In genomic region chr4:152028456-152028855, GRCm38 (mm10) we compare ENCODE assay signal across 10 mouse cellular contexts. TPM values are rescaled to one million over a fixed set of nuclear protein-coding genes. Genes with fewer than 3 reads are reported as not detected.
A peak's percentile ranks its signal among the peaks of the same experiment; 100 is the strongest.
DNase-seq lines count a peak whose midpoint lies in the region; ATAC-seq and TF ChIP-seq lines count a peak whose summit lies in the region.
"Had no signal": no experiment of that assay in that cellular context is flagged by ENCODE, and none has a peak within 500 bp of the region (broad histone marks: within the 10 kb centered on the region; RNA-seq: fewer than 3 reads in every experiment).

No protein-coding gene starts in this region.

- DNase-seq in kidney, adult 11 months: no peak
- no peak for DNase-seq in hindbrain, postnatal 0 days (ENCODE audit: low spot score)
- DNase-seq in urinary bladder, adult 2 months (ENCODE audit: low spot score): no peak
- no peak for DNase-seq in cerebellum, postnatal 36 days
- DNase-seq: cerebellum, postnatal 14 days; kidney, postnatal 14 days had no signal

- H3K4me3 ChIP-seq in kidney, embryonic 14.5 days (ENCODE audit: low read length): peak overlapping the region; percentile 79; the same call in 1 of the 2 replicates
- peak overlapping the region; percentile 60 for H3K4me3 ChIP-seq in embryonic facial prominence, embryonic 12.5 days
- H3K4me3 ChIP-seq in hindbrain, postnatal 0 days (ENCODE audit: low read length): peak overlapping the region; percentile 68
- H3K4me3 ChIP-seq in midbrain, embryonic 16.5 days (ENCODE audit: low read depth, low read length): peak overlapping the region; percentile 80

- H3K9me3 ChIP-seq in kidney, embryonic 14.5 days (ENCODE audit: control insufficient read depth, low read length): no peaks in the 10 kb centered on the region
- H3K9me3 ChIP-seq in embryonic facial prominence, embryonic 12.5 days: no peaks in the 10 kb centered on the region
- H3K9me3 ChIP-seq in hindbrain, postnatal 0 days (ENCODE audit: low read length): no peaks in the 10 kb centered on the region
- no peaks in the 10 kb centered on the region for H3K9me3 ChIP-seq in midbrain, embryonic 16.5 days (replicated peaks; ENCODE audit: control insufficient read depth, low read length, poor library complexity, severe bottlenecking)

- no peak overlapping the region for H3K27ac ChIP-seq in kidney, embryonic 14.5 days (ENCODE audit: low read depth, low read length)
- no peak overlapping the region for H3K27ac ChIP-seq in embryonic facial prominence, embryonic 12.5 days
- H3K27ac ChIP-seq in hindbrain, postnatal 0 days: peak overlapping the region; percentile 68; the same call in 1 of the 2 replicates
- no peak overlapping the region for H3K27ac ChIP-seq in midbrain, embryonic 16.5 days (ENCODE audit: low read length)

- no peak for ATAC-seq in kidney, embryonic 14.5 days (ENCODE audit: low FRiP score, low TSS enrichment)
- no peak for ATAC-seq in embryonic facial prominence, embryonic 12.5 days (ENCODE audit: insufficient number of reproducible peaks, insufficient read depth, low FRiP score, low TSS enrichment)
- ATAC-seq in hindbrain, postnatal 0 days: no peak
- ATAC-seq in midbrain, embryonic 16.5 days: no peak
- ATAC-seq in inflammation-experienced regulatory T-cells, adult 6 months: no peak

- H3K9ac ChIP-seq in kidney, embryonic 14.5 days (ENCODE audit: low read depth, low read length): peak overlapping the region; percentile 60
- peak overlapping the region; percentile 60; the same call in 1 of the 2 replicates for H3K9ac ChIP-seq in embryonic facial prominence, embryonic 12.5 days
- H3K9ac ChIP-seq in hindbrain, postnatal 0 days (replicated peaks; ENCODE audit: low read length): peak overlapping the region; percentile 50; the same call in 1 of the 2 replicates
- H3K9ac ChIP-seq in midbrain, embryonic 16.5 days (ENCODE audit: low read depth, low read length): peak overlapping the region; percentile 73

- no peaks in the 10 kb centered on the region for H3K27me3 ChIP-seq in kidney, embryonic 14.5 days (ENCODE audit: control insufficient read depth, insufficient read depth, low read length)
- H3K27me3 ChIP-seq in embryonic facial prominence, embryonic 12.5 days: peaks cover 9% of the 10 kb centered on the region; the same call in 1 of the 2 replicates
- H3K27me3 ChIP-seq in hindbrain, postnatal 0 days (ENCODE audit: insufficient read depth, low read length): no peaks in the 10 kb centered on the region
- no peaks in the 10 kb centered on the region for H3K27me3 ChIP-seq in midbrain, embryonic 16.5 days (ENCODE audit: control insufficient read depth, insufficient read depth, low read depth, low read length)

- WGBS in kidney, embryonic 14.5 days: 62% methylated on average over 15 of the region's 15 CpGs
- 67% methylated on average over 15 of the region's 15 CpGs for WGBS in embryonic facial prominence, embryonic 12.5 days
- 53% methylated on average over 15 of the region's 15 CpGs for WGBS in hindbrain, postnatal 0 days
- 63% methylated on average over 15 of the region's 15 CpGs for WGBS in midbrain, embryonic 16.5 days

- H3K4me2 ChIP-seq in kidney, embryonic 14.5 days (replicated peaks; ENCODE audit: low read depth, low read length): peak overlapping the region; percentile 92
- H3K4me2 ChIP-seq in embryonic facial prominence, embryonic 12.5 days (replicated peaks): peak overlapping the region; percentile 96
- H3K4me2 ChIP-seq in hindbrain, postnatal 0 days (ENCODE audit: low read depth, low read length): peak overlapping the region; percentile 96
- peak overlapping the region; percentile 93 for H3K4me2 ChIP-seq in midbrain, embryonic 16.5 days (ENCODE audit: low read length)

- H3K4me1 ChIP-seq in kidney, embryonic 14.5 days (ENCODE audit: control insufficient read depth, insufficient read depth, low read length): peaks cover 27% of the 10 kb centered on the region
- peaks cover 38% of the 10 kb centered on the region for H3K4me1 ChIP-seq in embryonic facial prominence, embryonic 12.5 days
- peaks cover 25% of the 10 kb centered on the region for H3K4me1 ChIP-seq in hindbrain, postnatal 0 days (ENCODE audit: insufficient read depth, low read length)
- H3K4me1 ChIP-seq in midbrain, embryonic 16.5 days (ENCODE audit: control insufficient read depth, insufficient read depth, low read length): peaks cover 49% of the 10 kb centered on the region

- no peak for TF ChIP-seq CTCF in hindbrain, postnatal 0 days (IDR thresholded peaks at IDR 0.05; ENCODE audit: low read depth)

- H3K36me3 ChIP-seq in kidney, embryonic 14.5 days (ENCODE audit: control insufficient read depth, insufficient read depth, low read length): peaks cover 13% of the 10 kb centered on the region
- H3K36me3 ChIP-seq in embryonic facial prominence, embryonic 12.5 days: peaks cover 16% of the 10 kb centered on the region
- no peaks in the 10 kb centered on the region for H3K36me3 ChIP-seq in hindbrain, postnatal 0 days (ENCODE audit: insufficient read depth, low read length)
- no peaks in the 10 kb centered on the region for H3K36me3 ChIP-seq in midbrain, embryonic 16.5 days (ENCODE audit: control insufficient read depth, insufficient read depth, low read length)

RNA-seq across cellular contexts. Expression of gene Zbtb48, which starts 1.0 kb away (rescaled TPM):
- 19.0 and 24.4 TPM in 2 replicates for polyA plus RNA-seq in kidney, embryonic 14.5 days (2014; fragmentation: Nextera tagmentation; extraction: Ambion mirVana)
- 25.3 and 30.2 TPM in 2 replicates for polyA plus RNA-seq in embryonic facial prominence, embryonic 12.5 days (2016; fragmentation: Nextera tagmentation; extraction: Ambion mirVana)
- total RNA-seq in hindbrain, postnatal 0 days (2014; rRNA removed): 7.0 and 8.6 TPM in 2 replicates
- polyA plus RNA-seq in hindbrain, postnatal 0 days (2015; fragmentation: Nextera tagmentation; extraction: Ambion mirVana): 10.7 and 16.2 TPM in 2 replicates
- 19.3 and 21.5 TPM in 2 replicates for polyA plus RNA-seq in midbrain, embryonic 16.5 days (2015; fragmentation: Nextera tagmentation; extraction: Ambion mirVana)
- 13.5 and 16.0 TPM in 2 replicates for polyA plus RNA-seq in urinary bladder, adult 2 months (2012; rRNA removed)
- polyA plus RNA-seq in inflammation-experienced regulatory T-cells, adult 6 months (2017; shearing (Covaris generic)): 10 to 100 TPM; 16.2 to 26.3 (median 18.9) TPM

RNA-seq across cellular contexts. Expression of gene Tas1r1, which starts 9.9 kb away (rescaled TPM):
- 0.39 and 0.77 TPM in 2 replicates for polyA plus RNA-seq in kidney, embryonic 14.5 days (2014; fragmentation: Nextera tagmentation; extraction: Ambion mirVana)
- 1.0 and 1.1 TPM in 2 replicates for polyA plus RNA-seq in embryonic facial prominence, embryonic 12.5 days (2016; fragmentation: Nextera tagmentation; extraction: Ambion mirVana)
- total RNA-seq in hindbrain, postnatal 0 days (2014; rRNA removed): 0.42 and 0.93 TPM in 2 replicates
- 1.7 TPM in 2 replicates for polyA plus RNA-seq in hindbrain, postnatal 0 days (2015; fragmentation: Nextera tagmentation; extraction: Ambion mirVana)
- polyA plus RNA-seq in midbrain, embryonic 16.5 days (2015; fragmentation: Nextera tagmentation; extraction: Ambion mirVana): 2.1 and 2.4 TPM in 2 replicates
- polyA plus RNA-seq in urinary bladder, adult 2 months (2012; rRNA removed): 0.04 and 0.10 TPM in 2 replicates
- not detected for polyA plus RNA-seq in inflammation-experienced regulatory T-cells, adult 6 months (2017; shearing (Covaris generic))

RNA-seq across cellular contexts. Expression of gene Nol9, which starts 10.7 kb away (rescaled TPM):
- polyA plus RNA-seq in kidney, embryonic 14.5 days (2014; fragmentation: Nextera tagmentation; extraction: Ambion mirVana): 26.1 and 47.3 TPM in 2 replicates
- polyA plus RNA-seq in embryonic facial prominence, embryonic 12.5 days (2016; fragmentation: Nextera tagmentation; extraction: Ambion mirVana): 43.8 and 46.0 TPM in 2 replicates
- total RNA-seq in hindbrain, postnatal 0 days (2014; rRNA removed): 33.0 and 39.4 TPM in 2 replicates
- 17.1 and 17.9 TPM in 2 replicates for polyA plus RNA-seq in hindbrain, postnatal 0 days (2015; fragmentation: Nextera tagmentation; extraction: Ambion mirVana)
- polyA plus RNA-seq in midbrain, embryonic 16.5 days (2015; fragmentation: Nextera tagmentation; extraction: Ambion mirVana): 22.8 and 24.0 TPM in 2 replicates
- polyA plus RNA-seq in urinary bladder, adult 2 months (2012; rRNA removed): 11.3 and 13.0 TPM in 2 replicates
- 10 to 100 TPM in 2 of 3 experiments, 1 to 10 TPM in 1; 7.7 to 22.5 (median 10.2) TPM for polyA plus RNA-seq in inflammation-experienced regulatory T-cells, adult 6 months (2017; shearing (Covaris generic))

RNA-seq across cellular contexts. Expression of gene Klhl21, which starts 19.9 kb away (rescaled TPM):
- 4.4 and 7.4 TPM in 2 replicates for polyA plus RNA-seq in kidney, embryonic 14.5 days (2014; fragmentation: Nextera tagmentation; extraction: Ambion mirVana)
- polyA plus RNA-seq in embryonic facial prominence, embryonic 12.5 days (2016; fragmentation: Nextera tagmentation; extraction: Ambion mirVana): 13.0 and 13.5 TPM in 2 replicates
- 12.3 and 14.0 TPM in 2 replicates for total RNA-seq in hindbrain, postnatal 0 days (2014; rRNA removed)
- 4.5 and 4.8 TPM in 2 replicates for polyA plus RNA-seq in hindbrain, postnatal 0 days (2015; fragmentation: Nextera tagmentation; extraction: Ambion mirVana)
- polyA plus RNA-seq in midbrain, embryonic 16.5 days (2015; fragmentation: Nextera tagmentation; extraction: Ambion mirVana): 3.0 and 3.4 TPM in 2 replicates
- polyA plus RNA-seq in urinary bladder, adult 2 months (2012; rRNA removed): 34.5 and 38.3 TPM in 2 replicates
- 1 to 10 TPM; 3.0 to 4.2 (median 3.6) TPM for polyA plus RNA-seq in inflammation-experienced regulatory T-cells, adult 6 months (2017; shearing (Covaris generic))

RNA-seq across cellular contexts. Expression of gene Phf13, which starts 32.4 kb away (rescaled TPM):
- 18.2 and 30.1 TPM in 2 replicates for polyA plus RNA-seq in kidney, embryonic 14.5 days (2014; fragmentation: Nextera tagmentation; extraction: Ambion mirVana)
- 42.2 and 44.3 TPM in 2 replicates for polyA plus RNA-seq in embryonic facial prominence, embryonic 12.5 days (2016; fragmentation: Nextera tagmentation; extraction: Ambion mirVana)
- total RNA-seq in hindbrain, postnatal 0 days (2014; rRNA removed): 19.9 and 20.8 TPM in 2 replicates
- 14.6 and 15.0 TPM in 2 replicates for polyA plus RNA-seq in hindbrain, postnatal 0 days (2015; fragmentation: Nextera tagmentation; extraction: Ambion mirVana)
- 21.2 and 24.4 TPM in 2 replicates for polyA plus RNA-seq in midbrain, embryonic 16.5 days (2015; fragmentation: Nextera tagmentation; extraction: Ambion mirVana)
- polyA plus RNA-seq in urinary bladder, adult 2 months (2012; rRNA removed): 13.2 and 15.3 TPM in 2 replicates
- 1 to 10 TPM; 3.2 to 4.6 (median 4.2) TPM for polyA plus RNA-seq in inflammation-experienced regulatory T-cells, adult 6 months (2017; shearing (Covaris generic))
